Mouse (Mus musculus) CD4-positive naive resting alpha-beta T cell, adult 57 days (primary cell): ENCODE measurements around the gene Gm21679. TPM values are rescaled to one million over a fixed set of nuclear protein-coding genes. Genes with fewer than 3 reads are reported as not detected.

Experiments used
- total RNA-seq: library from RNA; stranded (reverse); gene quantifications from one replicate; pipeline ENCODE4 v1.2.4, GENCODE M21; 2023

Gm21679 gene
- not detected for total RNA-seq

GRCm38 (mm10) chrY:29683270-29683669 lies at the start of gene Gm21679:
Gene Gm21679, minus strand, starts transcription at chrY:29683370.

